Mouse (Mus musculus) liver, embryonic 14.5 days (tissue): ENCODE measurements around the gene Prune2.

Experiments used
- CTCF ChIP-seq: IDR thresholded peaks from 2 replicates; pipeline ENCODE4 v1.5.1; 2016; ENCODE audit warnings: antibody characterized with exemption, low read depth, control low read depth
- EP300 ChIP-seq: IDR thresholded peaks from 2 replicates; pipeline ENCODE4 v1.6.1; 2016; ENCODE audit warnings: antibody characterized with exemption, low read depth

GRCm38 (mm10) chr19:17250801-17251200, 294.9 kb downstream of the Prune2 start:
- no peak for TF ChIP-seq CTCF
- no peak for TF ChIP-seq EP300
